Mouse (Mus musculus): ENCODE results near the gene Gm28778. TPM values are rescaled to one million over a fixed set of nuclear protein-coding genes. Genes with fewer than 3 reads are reported as not detected.

Gm28778 gene
- polyA plus RNA-seq (2017; shearing (Covaris generic)), result not detected

DNA sequence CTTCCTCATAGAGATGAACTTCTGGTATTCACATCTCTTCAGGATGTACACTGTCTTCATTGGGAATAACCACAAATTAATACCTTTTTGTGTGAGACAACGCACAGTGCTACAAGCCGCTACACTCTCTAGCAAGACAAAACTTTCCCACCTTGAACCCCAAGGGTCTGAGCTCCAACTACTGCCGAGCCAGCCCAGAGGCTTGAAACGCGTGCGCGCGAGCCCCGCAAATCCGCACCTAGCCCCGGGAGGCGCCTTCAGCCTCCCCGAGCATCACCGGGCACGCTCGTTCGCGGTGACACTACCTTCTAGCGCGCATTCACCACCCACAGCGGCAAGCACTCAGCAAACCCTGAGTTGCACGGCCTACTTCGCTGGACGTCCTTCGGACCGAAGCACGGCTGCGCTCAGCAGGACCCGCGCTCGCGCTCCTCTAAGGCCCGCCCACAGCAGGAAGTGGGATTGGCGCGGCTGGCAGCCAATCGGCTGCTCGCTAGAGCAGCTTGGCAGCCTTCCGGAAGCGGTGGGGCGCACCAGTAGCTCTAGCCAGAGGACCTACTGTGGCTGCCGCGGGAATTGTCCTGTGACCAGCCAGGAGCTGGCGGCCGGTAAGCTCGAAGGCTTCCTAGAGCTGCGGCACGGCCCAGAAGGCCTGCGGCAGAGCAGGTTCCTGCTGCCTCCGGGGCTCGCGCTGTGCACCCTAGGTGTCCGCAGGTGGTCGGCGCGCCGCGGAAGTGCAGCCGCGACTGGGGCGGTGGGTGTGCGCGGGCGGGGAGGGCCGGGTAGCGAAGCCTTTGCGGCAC lies at the start of gene Gm28778, which contains the start of the genes Pms1 and Ormdl1:
Gene Gm28778, plus strand, starts transcription at position 531 of the 803 bp plus-strand sequence.
Gene Pms1, minus strand, starts transcription at position 438 of the 803 bp plus-strand sequence.
Gene Ormdl1, plus strand, starts transcription at position 515 of the 803 bp plus-strand sequence.

DNA sequence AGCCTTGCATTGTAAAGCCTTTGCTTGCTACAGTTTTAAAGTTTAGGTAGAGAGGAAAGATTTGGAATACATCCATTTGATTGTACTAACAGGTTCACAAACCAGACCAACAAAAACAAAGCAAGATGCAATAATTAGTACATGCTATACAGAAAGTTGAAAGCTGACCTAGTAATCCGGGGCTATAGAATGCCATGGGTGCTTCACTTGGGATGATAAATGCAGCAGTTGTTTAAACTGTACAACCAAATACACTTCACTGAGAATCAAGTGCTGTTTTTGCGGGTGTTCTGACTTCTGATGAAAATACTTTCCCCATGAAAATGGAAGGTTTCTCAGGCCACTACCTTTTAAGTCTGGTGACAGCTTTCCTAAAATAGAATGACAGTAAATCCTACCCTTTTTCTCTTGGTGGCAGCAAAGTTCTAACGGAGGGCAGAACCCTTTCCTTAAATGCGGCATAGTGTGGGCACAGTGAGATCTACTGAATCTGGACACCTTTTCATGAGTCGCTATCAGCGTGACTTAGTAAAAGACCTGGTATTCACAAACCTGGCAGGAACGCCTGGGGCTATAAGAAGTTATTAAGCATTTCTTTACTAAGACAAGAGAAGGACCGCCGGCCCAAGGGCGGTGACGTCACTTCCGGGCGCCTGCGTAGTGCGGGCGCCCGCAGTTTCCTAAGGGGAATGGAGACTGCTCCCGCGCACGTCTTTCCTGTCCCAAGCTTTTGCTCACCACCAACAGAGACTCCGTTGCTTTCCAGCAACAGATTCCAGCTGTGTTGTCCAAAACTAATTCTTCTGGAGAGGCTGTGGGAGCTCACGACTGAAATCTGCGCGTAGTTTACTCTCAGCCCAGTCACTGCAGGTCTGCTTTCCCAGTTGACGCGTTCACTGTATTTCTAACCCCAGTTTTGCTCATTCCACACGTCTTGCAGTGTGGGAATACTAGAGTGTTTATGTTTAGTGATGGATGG lies 16.4 kb downstream of the Gm28778 start, which contains the start of gene Osgepl1:
Gene Osgepl1, plus strand, starts transcription at position 636 of the 979 bp plus-strand sequence.

GRCm38 (mm10) chr1:53352327-53353261 lies 55.7 kb downstream of the Gm28778 start, which contains the start of the genes Asdurf, Gm28551 and Asnsd1:
Gene Asdurf (minus strand): TSS chr1:53352619.
Gene Gm28551 (minus strand): TSS chr1:53352667.
Gene Asnsd1 (minus strand): TSS chr1:53352752.

Other genes starting within 250 kb of the Gm28778 start
- gene Mstn, start 235.5 kb upstream of the Gm28778 start, polyA plus RNA-seq (2017; shearing (Covaris generic)), result not detected
- gene 1700019A02Rik, start 109.5 kb upstream of the Gm28778 start, polyA plus RNA-seq (2017; shearing (Covaris generic)), result not detected
- gene Pms1, start 93 bp upstream of the Gm28778 start, polyA plus RNA-seq (2017; shearing (Covaris generic)), result 15.4 TPM
- 38.8 TPM for gene Ormdl1, start within 50 bp of the Gm28778 start, polyA plus RNA-seq (2017; shearing (Covaris generic))
- 11.5 TPM for gene Osgepl1, start 16.5 kb downstream of the Gm28778 start, polyA plus RNA-seq (2017; shearing (Covaris generic))
- not detected for gene Asdurf, start 55.5 kb downstream of the Gm28778 start, polyA plus RNA-seq (2017; shearing (Covaris generic))
- gene Gm28551, start 55.6 kb downstream of the Gm28778 start, polyA plus RNA-seq (2017; shearing (Covaris generic)), result 0.12 TPM
- 48.8 TPM for gene Asnsd1, start 55.6 kb downstream of the Gm28778 start, polyA plus RNA-seq (2017; shearing (Covaris generic))